8 mouse cellular contexts compared by ENCODE assay signal in genomic region chr15:81871604-81872261, GRCm38 (mm10). TPM values are rescaled to one million over a fixed set of nuclear protein-coding genes. Genes with fewer than 3 reads are reported as not detected.
DNase-seq lines count a peak whose midpoint lies in the region; ATAC-seq lines count a peak whose summit lies in the region.

Gene Phf5a, minus strand, starts transcription at chr15:81871911.

- peak within 1 kb of the TSS; percentile 84 for H3K27ac ChIP-seq in embryonic facial prominence, embryonic 11.5 days (replicated peaks; ENCODE audit: low read depth, low read length)
- peak within 1 kb of the TSS; percentile 97 for H3K27ac ChIP-seq in limb, embryonic 13.5 days
- H3K27ac ChIP-seq in midbrain, embryonic 16.5 days (ENCODE audit: low read length) = peak within 1 kb of the TSS; percentile 94

- DNase-seq in cerebellum, adult 9-10 months = no peak
- peak; percentile 98 for DNase-seq in embryonic facial prominence, embryonic 11.5 days (ENCODE audit: low spot score)
- peak; percentile 86 for DNase-seq in kidney, adult 11 months
- peak; percentile 79 to 88 for DNase-seq in spleen, postnatal 10 days (ENCODE audit: low spot score in 2 of 2)

- peak within 1 kb of the TSS; percentile 75 for H3K4me3 ChIP-seq in embryonic facial prominence, embryonic 11.5 days (ENCODE audit: low read depth, low read length)
- H3K4me3 ChIP-seq in limb, embryonic 13.5 days = peak within 1 kb of the TSS; percentile 97
- H3K4me3 ChIP-seq in midbrain, embryonic 16.5 days (ENCODE audit: low read depth, low read length) = peak within 1 kb of the TSS; percentile 74

- peak within 1 kb of the TSS; percentile 72 for H3K9ac ChIP-seq in embryonic facial prominence, embryonic 11.5 days (replicated peaks; ENCODE audit: low read length)
- H3K9ac ChIP-seq in limb, embryonic 13.5 days = peak within 1 kb of the TSS; percentile 86
- H3K9ac ChIP-seq in midbrain, embryonic 16.5 days (ENCODE audit: low read depth, low read length) = peak within 1 kb of the TSS; percentile 83

- under 1% methylated on average over 30 of the region's 30 CpGs for WGBS in embryonic facial prominence, embryonic 11.5 days
- under 1% methylated on average over 30 of the region's 30 CpGs for WGBS in limb, embryonic 13.5 days
- under 1% methylated on average over 30 of the region's 30 CpGs for WGBS in midbrain, embryonic 16.5 days

- peak; percentile 87 for ATAC-seq in cerebellum, adult (ENCODE audit: insufficient number of reproducible peaks, low FRiP score, low TSS enrichment)
- ATAC-seq in embryonic facial prominence, embryonic 11.5 days (replicated peaks; ENCODE audit: insufficient number of reproducible peaks, low FRiP score, low TSS enrichment, low read depth) = peak; percentile 73; the same call in 1 of the 2 replicates
- peak; percentile 81; the same call in 1 of the 2 replicates for ATAC-seq in granulocyte monocyte progenitor cell, adult 5-6 weeks (replicated peaks; ENCODE audit: poor library complexity, severe bottlenecking)
- ATAC-seq in limb, embryonic 13.5 days (ENCODE audit: low FRiP score, low read depth) = peak; percentile 88
- ATAC-seq in midbrain, embryonic 16.5 days = peak; percentile 86

- no peaks in the 10 kb centered on the region for H3K9me3 ChIP-seq in embryonic facial prominence, embryonic 11.5 days (replicated peaks; ENCODE audit: control insufficient read depth, low read length)
- H3K9me3 ChIP-seq in limb, embryonic 13.5 days = no peaks in the 10 kb centered on the region
- H3K9me3 ChIP-seq in midbrain, embryonic 16.5 days (replicated peaks; ENCODE audit: control insufficient read depth, low read length, poor library complexity, severe bottlenecking) = no peaks in the 10 kb centered on the region

- 0 out of 2 replicates have a peak, but pooled peaks cover 2% of the 10 kb centered on the region for H3K4me1 ChIP-seq in embryonic facial prominence, embryonic 11.5 days (ENCODE audit: control insufficient read depth, insufficient read depth, low read length)
- H3K4me1 ChIP-seq in limb, embryonic 13.5 days = peaks cover 15% of the 10 kb centered on the region
- H3K4me1 ChIP-seq in midbrain, embryonic 16.5 days (ENCODE audit: control insufficient read depth, insufficient read depth, low read length) = peaks cover 25% of the 10 kb centered on the region

- H3K27me3 ChIP-seq in embryonic facial prominence, embryonic 11.5 days (ENCODE audit: control insufficient read depth, insufficient read depth, low read length) = no peaks in the 10 kb centered on the region
- H3K27me3 ChIP-seq in limb, embryonic 13.5 days = no peaks in the 10 kb centered on the region
- H3K27me3 ChIP-seq in midbrain, embryonic 16.5 days (ENCODE audit: control insufficient read depth, insufficient read depth, low read depth, low read length) = no peaks in the 10 kb centered on the region

- peak within 1 kb of the TSS; percentile 80 for H3K4me2 ChIP-seq in embryonic facial prominence, embryonic 11.5 days (ENCODE audit: low read depth, low read length)
- peak within 1 kb of the TSS; percentile 92 for H3K4me2 ChIP-seq in limb, embryonic 13.5 days (replicated peaks)
- peak within 1 kb of the TSS; percentile 86 for H3K4me2 ChIP-seq in midbrain, embryonic 16.5 days (ENCODE audit: low read length)

- peaks cover 13% of the 10 kb centered on the region for H3K36me3 ChIP-seq in embryonic facial prominence, embryonic 11.5 days (replicated peaks; ENCODE audit: control insufficient read depth, insufficient read depth, low read depth, low read length)
- H3K36me3 ChIP-seq in limb, embryonic 13.5 days = peaks cover 41% of the 10 kb centered on the region
- peaks cover 25% of the 10 kb centered on the region for H3K36me3 ChIP-seq in midbrain, embryonic 16.5 days (ENCODE audit: control insufficient read depth, insufficient read depth, low read length)

RNA-seq across cellular contexts. Expression of gene Phf5a, which starts in this region (rescaled TPM):
- polyA plus RNA-seq in embryonic facial prominence, embryonic 11.5 days (2014; fragmentation: Nextera tagmentation; extraction: Ambion mirVana) = 194 and 213 TPM in 2 replicates
- 101 and 107 TPM in 2 replicates for total RNA-seq in granulocyte monocyte progenitor cell, adult 5-6 weeks (2014; fragmentation: Nextera tagmentation)
- total RNA-seq in granulocyte monocyte progenitor cell, adult 5-6 weeks (2017) = 79.2 and 148 TPM in 2 replicates
- 151 and 158 TPM in 2 replicates for polyA plus RNA-seq in limb, embryonic 13.5 days (2015; fragmentation: Nextera tagmentation; extraction: Ambion mirVana)
- 107 and 117 TPM in 2 replicates for polyA plus RNA-seq in midbrain, embryonic 16.5 days (2015; fragmentation: Nextera tagmentation; extraction: Ambion mirVana)
